Mouse (Mus musculus): ENCODE measurements around the gene Ush1g. TPM values are rescaled to one million over a fixed set of nuclear protein-coding genes. Genes with fewer than 3 reads are reported as not detected.

Ush1g gene
- polyA plus RNA-seq, 1 experiment: not detected

DNA sequence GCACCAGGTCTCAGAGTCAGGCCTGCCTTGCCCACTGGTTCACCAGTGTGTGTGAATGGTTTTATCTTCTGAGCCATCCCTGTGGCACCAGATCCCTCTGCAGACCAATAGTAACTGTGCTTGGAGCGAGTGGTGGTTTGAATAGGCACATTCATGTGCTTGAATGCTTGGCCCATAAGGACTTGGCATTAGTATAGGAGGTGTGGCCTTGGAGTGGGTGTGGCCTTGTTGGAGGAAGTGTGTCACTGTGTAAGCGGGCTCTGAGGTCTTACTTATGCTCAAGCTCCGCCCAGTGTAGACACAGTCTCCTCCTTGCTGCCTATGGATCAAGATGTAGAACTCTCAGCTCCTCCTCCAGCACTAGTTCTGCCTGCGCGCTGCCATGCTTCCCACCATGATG, 34.5 kb downstream of the Ush1g start:
- Histone ChIP-seq H3K4me1 (ENCODE audit: control insufficient read depth, insufficient read depth, insufficient read length, low read length) (peaks cover 2% of the 10 kb centered on the region), H3K27ac (replicated peaks; ENCODE audit: low read depth, low read length) (no peak overlapping the region), H3K4me3 (ENCODE audit: insufficient read depth, low read depth, low read length) (no peak overlapping the region)

DNA sequence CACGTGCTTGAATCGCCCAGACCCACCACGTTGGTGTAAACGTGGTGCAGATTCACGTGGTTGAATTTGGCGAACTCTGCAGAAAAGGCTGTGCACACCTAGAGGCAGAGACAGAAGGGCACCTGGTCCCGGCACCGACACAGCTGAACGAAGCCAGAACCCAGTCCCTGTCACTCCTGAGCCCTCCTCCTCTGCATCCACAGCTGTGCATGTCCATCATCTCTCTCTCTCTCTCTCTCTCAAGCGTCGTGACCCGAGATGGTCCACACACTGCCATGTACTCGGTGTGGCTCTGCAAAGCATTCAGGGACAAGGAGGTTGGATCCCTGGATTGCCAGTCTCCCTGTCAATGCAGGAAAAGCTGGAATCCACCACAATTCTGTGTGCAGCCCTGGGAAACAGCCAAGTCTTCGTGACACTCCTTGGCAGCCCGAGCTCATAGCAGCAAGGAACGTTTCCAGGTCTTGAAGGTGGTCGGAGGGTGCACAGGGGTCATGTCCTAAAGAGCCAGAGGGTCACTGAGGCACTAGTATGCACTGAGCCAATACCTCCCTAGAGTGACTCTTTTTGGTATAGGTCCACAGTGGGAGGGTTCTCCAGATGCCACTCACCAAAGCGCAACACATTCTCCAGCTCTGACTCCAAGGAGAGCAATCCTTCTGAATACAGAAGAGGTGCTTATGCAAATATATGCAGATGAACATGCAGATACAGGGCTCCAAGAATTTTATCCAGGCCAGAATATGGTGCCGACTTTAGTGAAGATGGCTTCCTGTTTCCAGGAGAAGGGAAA, 35.4 kb downstream of the Ush1g start:
- Histone ChIP-seq H3K4me1 (ENCODE audit: control insufficient read depth, insufficient read depth, insufficient read length, low read length) (peaks cover 5% of the 10 kb centered on the region), H3K4me3 (ENCODE audit: insufficient read depth, low read depth, low read length) (no peak overlapping the region), H3K27ac (replicated peaks; ENCODE audit: low read depth, low read length) (no peak overlapping the region)

DNA sequence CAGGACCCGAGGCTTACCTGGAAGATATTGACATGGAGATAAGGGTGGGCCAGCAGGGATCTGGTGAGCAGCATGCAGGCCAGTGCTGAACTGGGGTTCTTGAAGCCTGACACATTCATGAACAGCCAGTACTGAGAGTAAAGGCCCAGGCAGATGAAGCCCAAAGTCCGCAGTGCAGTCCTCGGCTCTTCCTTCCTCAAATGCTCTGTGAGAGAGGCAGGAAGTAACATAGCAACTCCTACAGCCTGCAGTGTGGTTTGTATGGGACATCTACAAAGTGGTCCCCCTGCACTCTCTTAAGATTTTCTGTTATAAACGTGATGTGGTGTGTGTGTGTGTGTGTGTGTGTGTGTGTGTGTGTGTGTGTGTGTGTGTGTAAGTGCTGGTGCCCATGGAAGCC, 36.6 kb downstream of the Ush1g start:
- Histone ChIP-seq H3K27ac (replicated peaks; ENCODE audit: low read depth, low read length) (no peak overlapping the region), H3K4me3 (ENCODE audit: insufficient read depth, low read depth, low read length) (no peak overlapping the region), H3K4me1 (ENCODE audit: control insufficient read depth, insufficient read depth, insufficient read length, low read length) (peaks cover 3% of the 10 kb centered on the region; the same call in 1 of the 2 replicates)

DNA sequence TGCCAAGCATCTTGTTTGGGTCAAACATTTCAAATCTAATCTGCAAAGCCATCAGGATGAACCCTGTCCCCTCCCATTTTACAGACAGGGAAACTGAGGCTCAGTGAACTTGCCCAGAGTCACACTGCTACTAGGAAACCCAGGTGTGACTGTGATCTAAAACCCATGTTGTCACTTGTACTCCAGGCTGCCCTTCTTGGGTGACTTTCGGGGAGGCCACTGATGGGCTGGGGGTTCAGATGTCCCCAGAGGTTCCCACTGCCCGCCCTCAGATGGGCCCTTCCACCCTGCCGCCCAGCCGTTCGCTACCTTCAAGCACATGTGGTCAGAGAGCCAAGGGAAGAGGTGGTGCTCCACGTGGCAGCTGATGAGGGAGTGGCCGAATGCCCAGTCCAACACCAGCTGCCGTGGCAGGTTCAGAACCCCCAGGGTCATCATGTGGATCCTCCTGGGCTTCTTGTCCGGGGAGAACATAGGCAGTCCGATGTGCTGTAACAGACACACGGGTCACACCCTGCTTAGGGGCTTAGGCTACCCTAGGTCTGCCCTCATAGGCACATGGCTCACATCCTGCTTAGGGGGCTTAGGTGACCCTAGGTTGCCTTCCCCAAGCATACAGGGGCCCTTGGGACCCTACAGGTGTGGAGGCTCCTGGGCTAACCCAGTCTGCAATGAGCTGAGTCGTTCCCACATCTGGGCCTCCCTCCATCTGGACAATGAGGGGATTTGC, 37.8 kb downstream of the Ush1g start:
- H3K4me1 ChIP-seq (ENCODE audit: control insufficient read depth, insufficient read depth, insufficient read length, low read length): 0 out of 2 replicates have a peak, but pooled peaks cover 3% of the 10 kb centered on the region
- no peak overlapping the region for H3K4me3 ChIP-seq (ENCODE audit: insufficient read depth, low read depth, low read length)
- no peak overlapping the region for H3K27ac ChIP-seq (replicated peaks; ENCODE audit: low read depth, low read length)

GRCm38 (mm10) chr11:115283486-115283765, 38.4 kb downstream of the Ush1g start:
- Histone ChIP-seq H3K4me1 (ENCODE audit: control insufficient read depth, insufficient read depth, insufficient read length, low read length) (0 out of 2 replicates have a peak, but pooled peaks cover 3% of the 10 kb centered on the region), H3K4me3 (ENCODE audit: insufficient read depth, low read depth, low read length) (no peak overlapping the region), H3K27ac (replicated peaks; ENCODE audit: low read depth, low read length) (no peak overlapping the region)

DNA sequence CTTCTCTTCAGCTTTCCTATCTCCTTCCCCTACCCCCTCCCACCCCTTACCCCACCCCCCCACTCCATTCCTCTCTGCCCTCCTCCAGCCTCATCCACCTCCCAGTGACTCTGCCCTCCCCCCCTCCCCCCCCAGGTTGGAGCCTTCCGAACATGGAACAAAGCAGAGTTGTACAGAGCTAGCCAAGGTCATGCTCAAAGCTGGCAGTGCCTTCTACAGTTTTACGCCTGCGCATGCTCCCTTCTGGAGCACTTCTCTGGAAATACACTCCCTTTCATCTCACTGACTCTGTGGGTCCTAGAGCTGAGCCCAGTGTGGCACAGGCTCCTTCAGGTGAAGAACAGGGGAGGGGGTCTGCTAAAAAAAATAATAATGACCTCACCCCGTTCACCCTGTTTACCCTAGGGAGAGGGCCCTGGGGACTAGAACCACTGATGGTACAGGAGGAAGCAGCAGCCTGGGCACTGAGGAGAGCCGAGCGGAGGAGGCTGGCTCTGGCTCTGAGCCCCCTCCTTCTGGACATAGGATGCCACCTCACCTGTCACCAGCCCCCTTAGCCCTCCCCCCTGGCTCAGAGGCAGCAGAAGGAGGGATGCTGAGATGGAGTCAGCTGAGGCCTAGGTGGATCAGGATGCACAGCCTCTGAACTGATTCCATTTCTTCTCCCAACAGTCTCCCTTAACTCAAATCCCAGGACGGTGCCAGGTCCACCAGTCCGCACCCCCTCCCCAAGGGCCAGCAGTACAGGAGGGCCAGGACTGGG, 38.9 kb downstream of the Ush1g start:
- Histone ChIP-seq H3K4me1 (ENCODE audit: control insufficient read depth, insufficient read depth, insufficient read length, low read length) (0 out of 2 replicates have a peak, but pooled peaks cover 3% of the 10 kb centered on the region), H3K4me3 (ENCODE audit: insufficient read depth, low read depth, low read length) (no peak overlapping the region), H3K27ac (replicated peaks; ENCODE audit: low read depth, low read length) (no peak overlapping the region)

DNA sequence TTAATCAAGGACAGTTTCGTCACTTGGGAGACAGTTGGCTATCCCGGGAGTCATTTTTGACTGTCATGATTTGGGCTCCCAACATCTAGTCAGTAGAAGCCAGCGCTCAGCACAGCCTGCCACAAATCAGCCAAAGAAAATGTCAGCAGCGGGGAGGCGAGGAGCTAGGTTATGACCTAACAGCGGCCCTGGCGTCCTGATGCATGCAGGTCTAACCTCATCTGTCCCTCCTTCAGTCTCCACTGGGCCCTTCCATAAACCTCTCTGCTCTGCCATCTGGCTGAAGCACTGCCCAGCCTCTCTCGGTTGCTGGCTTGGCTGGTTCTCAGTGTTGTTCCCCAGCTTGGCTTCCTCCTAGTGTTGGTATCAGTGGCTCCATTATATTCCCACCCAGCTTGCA, 39.5 kb downstream of the Ush1g start:
- H3K4me3 ChIP-seq (ENCODE audit: insufficient read depth, low read depth, low read length): no peak overlapping the region
- no peak overlapping the region for H3K27ac ChIP-seq (replicated peaks; ENCODE audit: low read depth, low read length)
- peaks cover 3% of the 10 kb centered on the region; the same call in 1 of the 2 replicates for H3K4me1 ChIP-seq (ENCODE audit: control insufficient read depth, insufficient read depth, insufficient read length, low read length)

DNA sequence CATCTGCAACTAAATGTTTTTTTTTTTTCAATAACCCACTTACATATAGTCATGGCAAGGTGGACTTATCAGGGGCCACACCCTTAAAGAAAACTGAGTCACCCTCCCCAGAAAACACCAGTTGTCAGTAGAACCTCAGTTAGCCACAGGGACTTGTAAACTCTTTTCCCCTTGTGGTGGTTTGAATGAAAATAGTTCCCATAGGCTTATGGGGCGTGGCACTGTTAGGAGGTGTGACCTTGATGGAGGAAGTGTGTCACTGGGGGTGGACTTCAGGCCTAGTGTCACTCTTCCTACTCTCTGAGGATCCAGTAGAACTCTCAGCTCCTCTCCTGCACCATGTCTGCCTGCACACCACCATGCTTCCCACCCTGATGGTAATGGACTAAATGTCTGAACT, 42.1 kb downstream of the Ush1g start:
- H3K27ac ChIP-seq (replicated peaks; ENCODE audit: low read depth, low read length): no peak overlapping the region
- no peak overlapping the region for H3K4me3 ChIP-seq (ENCODE audit: insufficient read depth, low read depth, low read length)
- peaks cover 3% of the 10 kb centered on the region; the same call in 1 of the 2 replicates for H3K4me1 ChIP-seq (ENCODE audit: control insufficient read depth, insufficient read depth, insufficient read length, low read length)

GRCm38 (mm10) chr11:115278176-115278575, 43.7 kb downstream of the Ush1g start:
- no peak overlapping the region for H3K27ac ChIP-seq (replicated peaks; ENCODE audit: low read depth, low read length)

DNA sequence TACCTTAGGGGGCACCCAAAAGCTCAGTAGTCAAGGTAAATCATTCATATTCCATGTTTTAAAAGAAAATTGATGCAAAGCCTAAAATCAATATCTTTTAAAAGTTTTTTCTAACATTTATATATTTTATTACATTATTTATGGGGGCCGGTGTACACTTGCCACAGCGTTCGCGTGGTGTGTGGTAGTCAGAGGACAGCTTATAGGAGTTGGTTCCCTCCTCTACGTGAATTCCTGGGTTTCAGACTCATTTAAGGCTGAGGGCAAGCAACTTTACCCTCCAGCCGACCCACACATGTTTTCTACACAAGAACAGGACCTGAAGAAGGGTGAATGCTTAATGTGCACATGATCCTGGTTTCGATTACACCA, 44.3 kb downstream of the Ush1g start:
- H3K27ac ChIP-seq (replicated peaks; ENCODE audit: low read depth, low read length): peak overlapping the region; percentile 93
- peak overlapping the region; percentile 89 for H3K4me3 ChIP-seq (ENCODE audit: insufficient read depth, low read depth, low read length)
- H3K4me1 ChIP-seq (ENCODE audit: control insufficient read depth, insufficient read depth, insufficient read length, low read length): peaks cover 3% of the 10 kb centered on the region; the same call in 1 of the 2 replicates

More at GRCm38 (mm10) chr11:115278176-115278575, 43.7 kb downstream of the Ush1g start:
- Histone ChIP-seq H3K4me3 (ENCODE audit: insufficient read depth, low read depth, low read length) (no peak overlapping the region), H3K4me1 (ENCODE audit: control insufficient read depth, insufficient read depth, insufficient read length, low read length) (peaks cover 3% of the 10 kb centered on the region; the same call in 1 of the 2 replicates)

GRCm38 (mm10) chr11:115276780-115277603, 44.8 kb downstream of the Ush1g start, which contains the start of gene Fdxr:
Fdxr (minus strand) TSS chr11:115277050.
- H3K4me3 ChIP-seq (ENCODE audit: insufficient read depth, low read depth, low read length): peak within 1 kb of the TSS; percentile 89
- peak within 1 kb of the TSS; percentile 93 for H3K27ac ChIP-seq (replicated peaks; ENCODE audit: low read depth, low read length)
- no peaks in the 10 kb centered on the region; the same call in 1 of the 2 replicates for H3K4me1 ChIP-seq (ENCODE audit: control insufficient read depth, insufficient read depth, insufficient read length, low read length)

- Histone ChIP-seq H3K27ac (replicated peaks; ENCODE audit: low read depth, low read length) (no peak overlapping the region), H3K4me1 (ENCODE audit: control insufficient read depth, insufficient read depth, insufficient read length, low read length) (no peaks in the 10 kb centered on the region; the same call in 1 of the 2 replicates), H3K4me3 (ENCODE audit: insufficient read depth, low read depth, low read length) (peak overlapping the region; percentile 63; the same call in 1 of the 2 replicates)
Observed at GRCm38 (mm10) chr11:115275954-115276353, 45.9 kb downstream of the Ush1g start.

DNA sequence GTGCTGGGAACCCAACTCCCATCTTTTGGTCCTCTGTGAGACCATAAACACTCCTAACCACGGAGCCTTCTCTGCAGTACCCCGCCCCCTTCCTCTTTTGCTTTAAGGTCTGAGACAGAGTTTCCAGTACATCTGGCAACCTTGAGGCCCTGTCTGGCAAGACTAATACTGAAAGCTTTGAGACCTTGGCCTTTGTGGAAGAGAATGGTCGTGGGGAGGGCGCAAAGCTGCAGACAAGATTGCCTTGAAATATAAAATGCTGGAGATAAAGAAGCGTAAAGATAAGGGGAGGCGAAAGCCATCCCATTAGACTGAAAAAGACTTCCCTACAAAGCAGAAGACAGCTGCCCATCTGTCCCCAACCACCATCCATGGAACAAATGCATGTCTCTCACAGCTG, 46.3 kb downstream of the Ush1g start:
- H3K4me1 ChIP-seq (ENCODE audit: control insufficient read depth, insufficient read depth, insufficient read length, low read length): no peaks in the 10 kb centered on the region; the same call in 1 of the 2 replicates
- no peak overlapping the region for H3K4me3 ChIP-seq (ENCODE audit: insufficient read depth, low read depth, low read length)
- no peak overlapping the region for H3K27ac ChIP-seq (replicated peaks; ENCODE audit: low read depth, low read length)

GRCm38 (mm10) chr11:115274771-115275170, 47.1 kb downstream of the Ush1g start:
- H3K4me3 ChIP-seq (ENCODE audit: insufficient read depth, low read depth, low read length): no peak overlapping the region
- H3K4me1 ChIP-seq (ENCODE audit: control insufficient read depth, insufficient read depth, insufficient read length, low read length): no peaks in the 10 kb centered on the region; the same call in 1 of the 2 replicates
- no peak overlapping the region for H3K27ac ChIP-seq (replicated peaks; ENCODE audit: low read depth, low read length)
